Mouse (Mus musculus) mouse embryonic stem cell (cell line): ENCODE results near the gene Abcc4.

ENCODE experiments used
- in situ Hi-C, 2 experiments: fragments of 300-500 bp; cut with MboI; formaldehyde crosslinking; loops; 1 replicate in 1 of 2; 3 replicates in 1 of 2; pipeline ENCODE4 v1.14.3; 2019 to 2020; ENCODE audit warnings: low sequenced_read_pairs in 2 of 2, low pct_unique_long_range_greater_than_20kb in 1 of 2, mixed read lengths in 1 of 2; ENCODE audit not compliant: unreplicated experiment in 1 of 2

The Abcc4 gene

GRCm38 (mm10) chr14:118610786-118611185 is 95.2 kb downstream of the Abcc4 start:
- in situ Hi-C loops = no loop called here

GRCm38 (mm10) chr14:118608816-118609465 is 97.1 kb downstream of the Abcc4 start:
- in situ Hi-C loops = no loop called here

- in situ Hi-C loops = no loop called here
Observed at GRCm38 (mm10) chr14:118608317-118608716, 97.7 kb downstream of the Abcc4 start.

- in situ Hi-C loops = no loop called here
Observed at GRCm38 (mm10) chr14:118606476-118606875, 99.5 kb downstream of the Abcc4 start.

GRCm38 (mm10) chr14:118604903-118605302 is 101.1 kb downstream of the Abcc4 start:
- in situ Hi-C loops = no loop called here

GRCm38 (mm10) chr14:118602031-118602430 is 104.0 kb downstream of the Abcc4 start:
- in situ Hi-C loops = no loop called here

- in situ Hi-C loops = no loop called here
Observed at GRCm38 (mm10) chr14:118600746-118601145, 105.3 kb downstream of the Abcc4 start.

GRCm38 (mm10) chr14:118598757-118599156 is 107.3 kb downstream of the Abcc4 start:
- in situ Hi-C loops = loop anchor here in 1 of 2 experiments (25.0 kb wide), 1 partner anchor 386 kb away; no protein-coding TSS in a partner anchor

- in situ Hi-C loops = loop anchor here in 1 of 2 experiments (25.0 kb wide), 1 partner anchor 382 kb away; no protein-coding TSS in a partner anchor
Observed at GRCm38 (mm10) chr14:118594463-118594862, 111.6 kb downstream of the Abcc4 start.

- in situ Hi-C loops = loop anchor here in 1 of 2 experiments (25.0 kb wide), 1 partner anchor 379 kb away; no protein-coding TSS in a partner anchor
Observed at GRCm38 (mm10) chr14:118591477-118592403, 114.3 kb downstream of the Abcc4 start.

GRCm38 (mm10) chr14:118582333-118582941 is 123.6 kb downstream of the Abcc4 start:
- in situ Hi-C loops = loop anchor here (10.0 to 25.0 kb wide), 2 partner anchors 368 to 370 kb away; no protein-coding TSS in a partner anchor

- in situ Hi-C loops = loop anchor here (10.0 to 25.0 kb wide), 2 partner anchors 367 to 369 kb away; no protein-coding TSS in a partner anchor
Observed at GRCm38 (mm10) chr14:118581673-118582072, 124.3 kb downstream of the Abcc4 start.

GRCm38 (mm10) chr14:118579013-118579728 is 126.8 kb downstream of the Abcc4 start:
- in situ Hi-C loops = loop anchor here in 1 of 2 experiments (25.0 kb wide), 1 partner anchor 367 kb away; no protein-coding TSS in a partner anchor

- in situ Hi-C loops = loop anchor here in 1 of 2 experiments (25.0 kb wide), 1 partner anchor 366 kb away; no protein-coding TSS in a partner anchor
Observed at GRCm38 (mm10) chr14:118577895-118578294, 128.1 kb downstream of the Abcc4 start.

- in situ Hi-C loops = no loop called here
Observed at GRCm38 (mm10) chr14:118572688-118573245, 133.3 kb downstream of the Abcc4 start.

- in situ Hi-C loops = no loop called here
Observed at GRCm38 (mm10) chr14:118569586-118569985, 136.4 kb downstream of the Abcc4 start.

GRCm38 (mm10) chr14:118568116-118568673 is 137.8 kb downstream of the Abcc4 start:
- in situ Hi-C loops = no loop called here
